Mouse (Mus musculus) liver, adult 10 weeks (tissue): ENCODE results near the gene Tmc7. TPM values are rescaled to one million over a fixed set of nuclear protein-coding genes. Genes with fewer than 3 reads are reported as not detected.

Experiments
- polyA plus RNA-seq: library from polyadenylated mRNA; stranded (reverse); fragments of 350-450 nt; fragmentation: Illumina TruSeq; extraction: RNeasy Lipid Tissue Mini Kit (QIAGEN cat#74804); gene quantifications from one replicate; pipeline ENCODE4 v1.2.3, GENCODE M21; 2014; ENCODE audit warnings: low read depth, low replicate concordance

The Tmc7 gene
- polyA plus RNA-seq = 1.7 TPM

DNA sequence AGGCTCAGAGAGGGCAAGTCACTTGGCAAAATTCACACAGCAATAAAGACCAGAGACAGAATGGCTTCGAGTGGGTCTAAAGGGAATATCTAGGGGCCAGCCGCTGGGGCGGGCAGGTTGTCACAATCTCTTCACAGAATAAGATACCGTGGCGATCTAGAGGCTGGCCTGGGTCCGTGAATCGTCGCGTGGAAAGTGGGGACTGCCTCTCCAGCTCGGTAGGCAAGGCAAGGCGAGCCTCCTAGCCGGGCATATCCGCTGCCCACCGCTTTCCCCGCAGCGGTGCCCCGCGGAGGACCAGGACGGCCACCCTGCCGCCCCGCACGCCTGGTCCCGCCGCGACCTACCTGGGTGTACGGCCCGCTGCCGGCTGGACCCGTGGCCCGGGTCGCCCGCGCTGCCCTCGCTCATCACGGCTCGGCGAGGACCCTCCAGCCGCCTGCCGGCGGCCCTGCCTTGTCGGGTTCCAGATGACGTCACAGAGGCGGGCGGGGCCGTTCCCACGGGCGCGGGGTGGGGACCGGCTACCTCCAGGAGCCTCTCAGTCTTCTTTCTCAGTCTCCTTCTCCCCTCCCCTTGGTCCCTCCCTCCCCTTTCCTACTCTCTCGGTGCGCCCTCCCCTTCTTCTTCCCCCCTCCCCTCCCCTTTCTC is at the start of gene Tmc7:
Tmc7 (minus strand) TSS at position 480 of the 651 bp plus-strand sequence.

GRCm38 (mm10) chr7:118597201-118597600 is 12.7 kb upstream of the Tmc7 start, which contains the start of gene Tmc5:
Gene Tmc5 (plus strand): TSS chr7:118597297.

DNA sequence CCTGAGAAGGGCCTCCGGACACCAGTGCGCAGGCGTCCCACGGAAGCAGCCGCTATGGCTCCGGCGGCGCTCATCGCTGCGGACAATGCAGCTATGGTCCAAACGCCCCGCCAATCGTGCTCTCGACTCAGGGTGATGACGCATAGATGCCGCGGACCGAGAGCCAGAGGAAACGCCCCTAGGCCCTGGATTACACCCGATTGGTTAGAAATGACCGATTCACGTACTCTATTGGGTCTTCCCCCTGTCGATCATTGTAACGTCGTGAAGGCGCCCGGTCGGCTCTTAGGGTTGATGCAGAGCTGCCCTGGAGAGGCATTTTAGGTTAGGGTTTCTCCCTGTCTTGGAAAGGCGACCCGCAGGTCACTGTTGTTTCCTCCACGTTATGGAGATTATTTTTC is 51.4 kb downstream of the Tmc7 start, which contains the start of gene Coq7:
Coq7 (minus strand) TSS at position 179 of the 401 bp plus-strand sequence.

DNA sequence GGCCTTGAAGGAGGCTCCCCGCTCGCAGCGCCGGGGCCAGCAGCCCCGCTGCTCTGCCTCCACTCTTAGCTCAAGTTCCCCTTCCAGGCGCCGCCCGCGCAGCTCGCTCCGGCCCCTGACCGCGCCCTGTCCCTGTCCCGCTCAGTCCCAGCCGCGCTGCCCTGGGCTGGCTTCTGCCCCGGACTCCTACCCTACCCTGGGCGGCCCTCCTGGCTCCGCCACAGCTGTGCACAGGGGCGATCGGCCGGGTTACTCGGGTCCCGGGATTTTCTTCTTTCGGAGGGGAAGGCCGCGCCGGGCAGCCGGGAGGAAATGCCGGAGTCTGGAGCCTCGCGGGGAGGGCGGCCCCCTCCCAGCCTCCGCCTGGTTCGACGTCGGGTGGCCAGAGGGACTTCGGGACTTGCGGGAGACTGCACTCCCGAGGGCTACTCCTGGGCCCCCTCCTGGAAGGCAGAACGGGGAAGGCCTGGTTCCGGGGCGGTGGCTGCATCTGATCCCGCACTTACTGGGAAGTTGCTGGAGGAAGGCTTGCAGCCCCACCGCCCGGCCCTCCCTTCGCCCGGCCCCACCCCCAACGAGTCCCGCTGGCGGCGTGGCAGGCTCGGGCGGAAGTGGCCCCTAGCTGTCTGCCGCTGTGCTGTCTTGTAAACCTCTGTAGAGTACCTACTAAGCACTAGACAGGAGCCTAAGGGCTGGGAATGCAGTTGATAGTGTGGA is 92.9 kb downstream of the Tmc7 start, which contains the start of gene Itpripl2:
Itpripl2 (minus strand) TSS at position 545 of the 717 bp plus-strand sequence.

Other genes starting within 250 kb of the Tmc7 start
- gene Syt17, start 136.5 kb downstream of the Tmc7 start, polyA plus RNA-seq = not detected
- gene Itpripl2, start 92.8 kb downstream of the Tmc7 start, polyA plus RNA-seq = 3.8 TPM
- 6.9 TPM for gene Coq7, start 51.4 kb downstream of the Tmc7 start, polyA plus RNA-seq
- gene Tmc5, start 12.6 kb upstream of the Tmc7 start, polyA plus RNA-seq = not detected
- gene Gde1, start 121.0 kb upstream of the Tmc7 start, polyA plus RNA-seq = 43.1 TPM
- gene Ccp110, start 127.8 kb upstream of the Tmc7 start, polyA plus RNA-seq = 6.8 TPM
- gene Vps35l, start 155.5 kb upstream of the Tmc7 start, polyA plus RNA-seq = 5.6 TPM